Mouse (Mus musculus) erythroblast, embryonic 14.5 days (primary cell): Measurements from ENCODE around the gene Dlgap4. TPM values are rescaled to one million over a fixed set of nuclear protein-coding genes. Genes with fewer than 3 reads are reported as not detected.

Experiments used
- H3K27me3 ChIP-seq: 2 replicates; pipeline ENCODE4 v1.6.1; 2012; ENCODE audit warnings: inconsistent platforms; ENCODE audit not compliant: control insufficient read depth
- H3K36me3 ChIP-seq: 2 replicates; pipeline ENCODE4 v1.6.1; 2012; ENCODE audit warnings: mild to moderate bottlenecking, inconsistent platforms; ENCODE audit not compliant: control insufficient read depth
- H3K4me1 ChIP-seq: 2 replicates; pipeline ENCODE4 v1.6.1; 2012; ENCODE audit warnings: inconsistent platforms; ENCODE audit not compliant: control insufficient read depth
- H3K4me3 ChIP-seq: replicated peaks from 2 replicates; pipeline ENCODE3; 2012; ENCODE audit warnings: moderate library complexity, mild to moderate bottlenecking, inconsistent platforms
- H3K9me3 ChIP-seq: 2 replicates; pipeline ENCODE4 v1.6.1; 2012; ENCODE audit warnings: low read length, inconsistent platforms, mixed read lengths; ENCODE audit not compliant: control insufficient read depth
- GATA1 ChIP-seq: IDR thresholded peaks from 2 replicates; pipeline ENCODE4 v1.6.1; 2012; ENCODE audit warnings: low read length, inconsistent platforms, mixed read lengths
- TAL1 ChIP-seq: IDR thresholded peaks from 3 replicates; pipeline ENCODE4 v1.6.1; 2012; ENCODE audit warnings: low read length, inconsistent platforms, mixed read lengths
- polyA plus RNA-seq: library from polyadenylated mRNA; stranded (reverse); fragments of >175 nt; gene quantifications from 2 replicates; pipeline ENCODE4 v1.2.3, GENCODE M21; 2012

The Dlgap4 gene
- polyA plus RNA-seq, 1 experiment: 2.2 TPM

DNA sequence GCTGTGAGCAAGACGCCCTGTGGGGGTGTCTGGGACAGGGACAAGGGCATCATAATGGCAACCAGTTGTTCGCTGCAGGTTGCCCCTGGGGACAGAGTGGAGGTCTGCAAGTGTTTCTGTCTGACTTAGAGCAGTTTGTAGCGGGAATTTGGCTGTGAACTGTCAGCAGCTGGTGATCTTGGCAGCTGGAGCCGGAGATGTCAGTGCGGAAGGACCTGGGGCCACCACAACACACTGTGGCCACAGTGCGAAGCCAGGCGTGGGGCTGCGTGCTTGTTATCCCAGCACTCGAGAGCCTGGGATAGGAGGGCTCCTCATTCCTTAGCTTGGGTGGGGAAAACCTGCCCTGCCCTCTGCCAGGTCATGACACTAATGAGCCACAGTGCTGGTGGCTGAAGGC is 84.7 kb downstream of the Dlgap4 start:
- Histone ChIP-seq H3K9me3 (no peaks in the 10 kb centered on the region), H3K4me3 (no peak overlapping the region), H3K27me3 (peaks cover 6% of the 10 kb centered on the region; the same call in 1 of the 2 replicates), H3K36me3 (no peaks in the 10 kb centered on the region), H3K4me1 (no peaks in the 10 kb centered on the region)
- no peak for TF ChIP-seq TAL1

- Histone ChIP-seq H3K36me3 (no peaks in the 10 kb centered on the region), H3K4me1 (peaks cover 2% of the 10 kb centered on the region; the same call in 1 of the 2 replicates), H3K4me3 (no peak overlapping the region), H3K27me3 (no peaks in the 10 kb centered on the region; the same call in 1 of the 2 replicates), H3K9me3 (no peaks in the 10 kb centered on the region)
- no peak for TF ChIP-seq TAL1
- TF ChIP-seq GATA1: no peak
These were observed 92.0 kb downstream of the Dlgap4 start for GRCm38 (mm10) chr2:156705473-156705872.

GRCm38 (mm10) chr2:156716683-156717082 is 103.2 kb downstream of the Dlgap4 start:
- Histone ChIP-seq H3K27me3 (peaks cover 6% of the 10 kb centered on the region), H3K36me3 (peaks cover 2% of the 10 kb centered on the region; the same call in 1 of the 2 replicates), H3K4me3 (no peak overlapping the region), H3K9me3 (no peaks in the 10 kb centered on the region), H3K4me1 (peaks cover 37% of the 10 kb centered on the region)
- TF ChIP-seq TAL1 (no peak), GATA1 (no peak)

GRCm38 (mm10) chr2:156717320-156718281 is 104.1 kb downstream of the Dlgap4 start:
- no peaks in the 10 kb centered on the region for H3K9me3 ChIP-seq
- peaks cover 15% of the 10 kb centered on the region for H3K27me3 ChIP-seq
- peaks cover 46% of the 10 kb centered on the region for H3K4me1 ChIP-seq
- H3K4me3 ChIP-seq: no peak overlapping the region
- peaks cover 2% of the 10 kb centered on the region; the same call in 1 of the 2 replicates for H3K36me3 ChIP-seq
- TF ChIP-seq TAL1: no peak
- no peak for TF ChIP-seq GATA1

- TF ChIP-seq TAL1 (no peak), GATA1 (no peak)
- Histone ChIP-seq H3K9me3 (no peaks in the 10 kb centered on the region), H3K27me3 (peaks cover 19% of the 10 kb centered on the region), H3K4me1 (peaks cover 48% of the 10 kb centered on the region), H3K36me3 (peaks cover 2% of the 10 kb centered on the region; the same call in 1 of the 2 replicates), H3K4me3 (no peak overlapping the region)
These were observed 105.3 kb downstream of the Dlgap4 start for GRCm38 (mm10) chr2:156718793-156719192.

DNA sequence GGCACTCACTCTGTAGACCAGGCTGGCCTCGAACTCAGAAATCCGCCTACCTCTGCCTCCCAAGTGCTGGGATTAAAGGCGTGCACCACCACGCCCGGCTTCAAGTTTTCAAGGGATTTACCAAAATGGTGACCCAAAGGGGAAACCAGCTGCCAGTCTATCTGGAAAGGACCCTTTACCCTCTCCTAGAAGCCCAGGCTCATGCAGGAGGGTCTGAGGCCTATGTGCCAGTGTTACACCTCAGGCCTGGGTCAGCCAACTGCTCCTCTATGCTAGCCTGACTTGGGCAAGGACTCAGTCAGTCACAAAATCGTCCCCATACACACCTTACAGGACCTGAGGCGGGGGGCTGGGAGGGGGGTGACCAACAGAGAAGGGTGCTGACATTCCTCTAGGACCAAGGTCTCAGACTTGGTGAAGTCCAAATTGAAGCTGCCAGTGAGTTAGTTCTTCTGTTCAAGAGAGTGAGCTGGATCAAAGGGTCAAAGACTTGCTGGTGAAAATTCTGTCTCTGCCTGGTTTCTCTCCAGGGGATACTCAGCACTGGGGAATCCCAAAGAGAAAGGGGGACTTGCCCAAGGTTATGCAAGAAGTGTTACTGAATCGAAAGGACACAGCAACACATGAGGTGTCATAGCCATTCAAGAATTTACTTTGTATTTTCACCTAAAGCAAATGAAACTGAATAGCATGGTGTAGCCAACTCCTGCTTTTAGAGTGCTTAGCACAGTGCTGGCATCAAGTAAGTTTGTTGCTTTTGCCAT is 106.2 kb downstream of the Dlgap4 start:
- H3K4me1 ChIP-seq: peaks cover 48% of the 10 kb centered on the region
- H3K4me3 ChIP-seq: peak overlapping the region; percentile 81
- TF ChIP-seq GATA1 (no peak), TAL1 (no peak)
- peaks cover 2% of the 10 kb centered on the region; the same call in 1 of the 2 replicates for H3K36me3 ChIP-seq
- peaks cover 19% of the 10 kb centered on the region for H3K27me3 ChIP-seq
- no peaks in the 10 kb centered on the region for H3K9me3 ChIP-seq

DNA sequence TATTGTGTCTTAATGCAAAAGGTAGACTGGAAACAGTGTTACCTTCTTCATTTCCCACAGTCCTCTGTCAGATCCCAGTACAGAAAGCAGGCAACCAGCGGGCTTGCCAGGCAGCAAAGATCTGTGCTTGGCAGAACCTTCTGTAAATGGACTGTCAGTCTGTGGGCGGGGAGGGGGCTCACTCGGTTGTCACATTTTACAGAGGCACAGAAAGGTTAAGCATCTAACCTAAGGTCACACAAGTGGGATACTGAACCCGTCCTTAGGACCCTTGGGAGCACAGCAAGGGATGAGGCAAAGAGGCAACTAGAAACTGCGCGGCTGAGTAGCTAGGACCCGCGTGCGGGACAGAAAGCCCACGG is 106.8 kb downstream of the Dlgap4 start:
- H3K4me1 ChIP-seq: peaks cover 48% of the 10 kb centered on the region
- H3K4me3 ChIP-seq: peak overlapping the region; percentile 81
- H3K36me3 ChIP-seq: peaks cover 2% of the 10 kb centered on the region; the same call in 1 of the 2 replicates
- TF ChIP-seq TAL1: no peak
- TF ChIP-seq GATA1: no peak
- H3K27me3 ChIP-seq: peaks cover 19% of the 10 kb centered on the region
- no peaks in the 10 kb centered on the region for H3K9me3 ChIP-seq

GRCm38 (mm10) chr2:156720675-156721553 is 107.4 kb downstream of the Dlgap4 start:
- TF ChIP-seq TAL1 (no peak), GATA1 (no peak)
- Histone ChIP-seq H3K27me3 (peaks cover 19% of the 10 kb centered on the region), H3K36me3 (peaks cover under 1% of the 10 kb centered on the region; the same call in 1 of the 2 replicates), H3K4me3 (peak overlapping the region; percentile 81), H3K9me3 (no peaks in the 10 kb centered on the region), H3K4me1 (peaks cover 53% of the 10 kb centered on the region)
